Mouse (Mus musculus) liver, embryonic 11.5 days (tissue): Measurements from ENCODE around the gene Rnf135. TPM values are rescaled to one million over a fixed set of nuclear protein-coding genes. Genes with fewer than 3 reads are reported as not detected.
A peak's percentile ranks its signal among the peaks of the same experiment; 100 is the strongest.
"Not testable (repeated sequence)": the region's sequence is repeated elsewhere in the genome, so short reads cannot be mapped to it uniquely, and the experiment has no call there.

Experiments used
- ATAC-seq: fragments of 200-750 bp; cut with Nextera tagmentation; replicated peaks from 2 replicates; pipeline ENCODE4 v1.8.0; 2017; ENCODE audit warnings: moderate number of reproducible peaks, mild to moderate bottlenecking, moderate TSS enrichment, moderate library complexity; ENCODE audit not compliant: low FRiP score
- DNase-seq: peaks from one replicate; pipeline ENCODE4 v3.0.0-alpha.2; 2017; ENCODE audit warnings: low spot score
- H3K27ac ChIP-seq: fragments of 300-500 bp; sonication (generic); 2 replicates; pipeline ENCODE4 v1.5.1; 2014; ENCODE audit warnings: mild to moderate bottlenecking, low read depth, low read length, control low read depth
- H3K27me3 ChIP-seq: fragments of 300-500 bp; sonication (generic); replicated peaks from 2 replicates; pipeline ENCODE4 v1.6.1; 2014; ENCODE audit warnings: low read length, mixed read lengths; ENCODE audit not compliant: control insufficient read depth, insufficient read depth
- H3K36me3 ChIP-seq: fragments of 300-500 bp; sonication (generic); 2 replicates; pipeline ENCODE4 v1.6.1; 2014; ENCODE audit warnings: mild to moderate bottlenecking, low read length, moderate library complexity, mixed read lengths; ENCODE audit not compliant: control insufficient read depth, insufficient read depth
- H3K4me1 ChIP-seq: fragments of 300-500 bp; sonication (generic); replicated peaks from 2 replicates; pipeline ENCODE4 v1.6.1; 2014; ENCODE audit warnings: low read length, mixed read lengths; ENCODE audit not compliant: control insufficient read depth, insufficient read depth
- H3K4me2 ChIP-seq: fragments of 300-500 bp; sonication (generic); 2 replicates; pipeline ENCODE4 v1.6.1; 2014; ENCODE audit warnings: mild to moderate bottlenecking, control low read depth, moderate library complexity
- H3K4me3 ChIP-seq: fragments of 300-500 bp; sonication (generic); 2 replicates; pipeline ENCODE4 v1.5.1; 2014; ENCODE audit warnings: low read depth, low read length, control low read depth
- H3K9ac ChIP-seq: fragments of 300-500 bp; sonication (generic); 2 replicates; pipeline ENCODE4 v1.6.1; 2014; ENCODE audit warnings: low read depth, low read length, control low read depth
- H3K9me3 ChIP-seq: fragments of 300-500 bp; sonication (generic); 2 replicates; pipeline ENCODE4 v1.6.1; 2016; ENCODE audit warnings: low read length, inconsistent platforms, mixed read lengths; ENCODE audit not compliant: control insufficient read depth
- WGBS: fragments of 180-500 bp; shearing (Covaris S2); extraction: QIAGEN DNeasy Blood & Tissue Kit; methylation state at CpG from one replicate; pipeline ENCODE4 v1.1.7; 2014; 5-methylcytosine and 5-hydroxymethylcytosine counted together
- polyA plus RNA-seq: library from polyadenylated mRNA; unstranded; fragments of >200 nt; fragmentation: Nextera tagmentation; extraction: Ambion mirVana; gene quantifications from 2 replicates; pipeline ENCODE4 v1.2.1, GENCODE M21; 2014

Gene Rnf135
- polyA plus RNA-seq, 1 experiment from 2014 or later: 5.9 TPM

- no peaks in the 10 kb centered on the region; the same call in 1 of the 2 replicates for H3K4me1 ChIP-seq
- H3K9me3 ChIP-seq: no peaks in the 10 kb centered on the region
- 64% methylated on average over 3 of the region's 3 CpGs for WGBS
- no peaks in the 10 kb centered on the region for H3K27me3 ChIP-seq
- DNase-seq (no peak), ATAC-seq (no peak)
- H3K27ac ChIP-seq: no peak overlapping the region
- H3K9ac ChIP-seq: no peak overlapping the region
- no peak overlapping the region for H3K4me3 ChIP-seq
- no peak overlapping the region for H3K4me2 ChIP-seq
- no peaks in the 10 kb centered on the region for H3K36me3 ChIP-seq
Observed at GRCm38 (mm10) chr11:80169629-80170028, 14.0 kb upstream of the Rnf135 start.

GRCm38 (mm10) chr11:80170351-80170750 is 13.3 kb upstream of the Rnf135 start:
- H3K4me2 ChIP-seq: no peak overlapping the region
- H3K36me3 ChIP-seq: no peaks in the 10 kb centered on the region
- ATAC-seq (no peak), DNase-seq (no peak)
- 50% methylated on average over 5 of the region's 5 CpGs for WGBS
- no peaks in the 10 kb centered on the region; the same call in 1 of the 2 replicates for H3K4me1 ChIP-seq
- H3K9ac ChIP-seq: no peak overlapping the region
- no peaks in the 10 kb centered on the region for H3K27me3 ChIP-seq
- H3K27ac ChIP-seq: no peak overlapping the region
- H3K4me3 ChIP-seq: no peak overlapping the region
- no peaks in the 10 kb centered on the region for H3K9me3 ChIP-seq

GRCm38 (mm10) chr11:80171884-80172283 is 11.8 kb upstream of the Rnf135 start:
- Histone ChIP-seq H3K27me3 (no peaks in the 10 kb centered on the region), H3K4me3 (no peak overlapping the region), H3K9me3 (no peaks in the 10 kb centered on the region), H3K27ac (no peak overlapping the region), H3K36me3 (no peaks in the 10 kb centered on the region), H3K9ac (no peak overlapping the region), H3K4me2 (no peak overlapping the region), H3K4me1 (no peaks in the 10 kb centered on the region; the same call in 1 of the 2 replicates)
- no peak for ATAC-seq
- no peak for DNase-seq
- WGBS: 74% methylated on average over 4 of the region's 4 CpGs

- Histone ChIP-seq H3K9ac (no peak overlapping the region), H3K36me3 (no peaks in the 10 kb centered on the region), H3K4me2 (no peak overlapping the region), H3K27ac (no peak overlapping the region), H3K4me1 (no peaks in the 10 kb centered on the region; the same call in 1 of the 2 replicates), H3K9me3 (no peaks in the 10 kb centered on the region), H3K27me3 (no peaks in the 10 kb centered on the region), H3K4me3 (no peak overlapping the region)
- DNase-seq: no peak
- ATAC-seq: no peak
- 75% methylated on average over 11 of the region's 11 CpGs for WGBS
Observed at GRCm38 (mm10) chr11:80173963-80174670, 9.5 kb upstream of the Rnf135 start.

GRCm38 (mm10) chr11:80176911-80177895 is 6.4 kb upstream of the Rnf135 start:
- no peaks in the 10 kb centered on the region for H3K27me3 ChIP-seq
- DNase-seq: no peak
- H3K4me1 ChIP-seq: no peaks in the 10 kb centered on the region; the same call in 1 of the 2 replicates
- ATAC-seq: no peak
- WGBS: 71% methylated on average over 11 of the region's 11 CpGs
- no peak overlapping the region for H3K27ac ChIP-seq
- H3K4me3 ChIP-seq: no peak overlapping the region
- no peak overlapping the region for H3K9ac ChIP-seq
- H3K4me2 ChIP-seq: no peak overlapping the region
- no peaks in the 10 kb centered on the region for H3K9me3 ChIP-seq
- H3K36me3 ChIP-seq: no peaks in the 10 kb centered on the region

- Histone ChIP-seq H3K9ac (no peak overlapping the region), H3K9me3 (no peaks in the 10 kb centered on the region), H3K27ac (no peak overlapping the region), H3K36me3 (no peaks in the 10 kb centered on the region), H3K4me3 (no peak overlapping the region), H3K4me1 (no peaks in the 10 kb centered on the region), H3K27me3 (no peaks in the 10 kb centered on the region), H3K4me2 (no peak overlapping the region)
- WGBS: 79% methylated on average over 8 of the region's 8 CpGs
- DNase-seq (no peak), ATAC-seq (no peak)
Observed at GRCm38 (mm10) chr11:80178316-80178715, 5.3 kb upstream of the Rnf135 start.

GRCm38 (mm10) chr11:80181021-80181749 is 2.5 kb upstream of the Rnf135 start:
- no peaks in the 10 kb centered on the region for H3K36me3 ChIP-seq
- H3K27me3 ChIP-seq: no peaks in the 10 kb centered on the region
- H3K9me3 ChIP-seq: no peaks in the 10 kb centered on the region
- 72% methylated on average over 5 of the region's 5 CpGs for WGBS
- no peak overlapping the region for H3K4me3 ChIP-seq
- ATAC-seq (no peak), DNase-seq (no peak)
- H3K4me2 ChIP-seq: no peak overlapping the region
- H3K9ac ChIP-seq: no peak overlapping the region
- H3K4me1 ChIP-seq: no peaks in the 10 kb centered on the region
- no peak overlapping the region for H3K27ac ChIP-seq

- ATAC-seq: peak; percentile 83
- 43% methylated on average over 12 of the region's 12 CpGs for WGBS
- H3K4me2 ChIP-seq: peak overlapping the region; percentile 78
- peak overlapping the region; percentile 85 for H3K4me3 ChIP-seq
- peak overlapping the region; percentile 95 for H3K9ac ChIP-seq
- not testable (repeated sequence) for H3K36me3 ChIP-seq, DNase-seq, H3K27me3 ChIP-seq, H3K9me3 ChIP-seq, H3K4me1 ChIP-seq
- H3K27ac ChIP-seq: peak overlapping the region; percentile 82; the same call in 1 of the 2 replicates
Observed at GRCm38 (mm10) chr11:80183054-80183704, 472 bp upstream of the Rnf135 start.
